Mouse (Mus musculus) ovary, adult 2 months (tissue): Measurements from ENCODE around the gene Zfp330. TPM values are rescaled to one million over a fixed set of nuclear protein-coding genes. Genes with fewer than 3 reads are reported as not detected.

Experiments
- polyA plus RNA-seq: library from polyadenylated mRNA; depleted of rRNA; stranded (reverse); fragments of >200 nt; gene quantifications from 2 replicates; pipeline ENCODE4 v1.2.3, GENCODE M21; 2012; rRNA removed

Zfp330 gene
- polyA plus RNA-seq, result 7.0 and 7.8 TPM in 2 replicates

GRCm38 (mm10) chr8:82774093-82774422, at the start of gene Zfp330:
Gene Zfp330, minus strand, starts transcription at chr8:82774160.

Other genes with a start within 250 kb of the Zfp330 start
- 2.2 and 2.9 TPM in 2 replicates for gene Rnf150, start 89.2 kb upstream of the Zfp330 start, polyA plus RNA-seq